Mouse (Mus musculus): ENCODE results near the gene Ispd.
"Not testable (repeated sequence)": the region's sequence is repeated elsewhere in the genome, so short reads cannot be mapped to it uniquely, and the experiment has no call there.

Ispd gene

DNA sequence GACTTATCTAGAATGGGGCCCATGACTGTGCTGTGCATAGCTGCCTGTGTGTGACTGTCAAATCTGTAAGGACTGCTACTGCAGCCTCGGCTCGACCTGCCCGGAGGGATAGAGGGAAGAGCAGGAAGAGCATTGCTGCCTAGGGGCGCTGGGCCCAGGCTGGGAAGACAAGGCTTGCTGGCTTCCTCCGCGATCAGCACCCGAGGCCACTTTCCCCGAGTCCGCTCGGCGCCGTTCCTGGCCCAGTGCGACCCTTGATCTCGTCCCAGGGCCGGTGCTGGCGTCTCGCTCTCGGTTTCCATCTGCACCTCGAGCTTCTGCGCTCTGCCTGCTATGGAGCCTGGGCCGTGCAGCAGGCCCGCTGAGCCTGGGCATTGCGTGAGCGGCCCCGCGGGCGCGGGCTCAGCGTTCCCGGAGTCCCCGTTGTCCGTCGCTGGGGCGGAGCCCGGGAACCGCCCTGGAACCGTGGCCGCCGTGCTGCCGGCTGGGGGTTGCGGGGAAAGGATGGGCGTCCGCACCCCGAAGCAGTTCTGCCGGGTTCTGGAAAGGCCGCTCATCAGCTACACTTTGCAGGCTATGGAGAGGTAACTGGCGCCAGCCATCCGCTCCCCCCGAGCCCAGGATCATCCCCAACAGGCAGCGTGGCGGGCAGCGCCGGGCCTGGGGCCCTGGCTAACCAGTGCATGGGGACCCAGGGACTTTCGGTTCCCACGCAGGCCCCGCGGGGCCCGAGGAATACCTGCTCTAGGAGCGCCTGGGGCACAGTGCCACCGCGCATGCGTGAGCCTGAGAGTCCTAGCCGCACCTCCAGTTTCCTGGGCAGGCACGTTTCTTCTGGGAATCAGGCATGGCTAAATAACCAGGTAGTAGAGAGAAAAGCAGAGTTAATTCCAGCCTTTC lies at the start of gene Ispd, which contains the start of gene D630036H23Rik:
TSS of gene Ispd (plus strand) at position 10 of the 900 bp plus-strand sequence.
TSS of gene D630036H23Rik (minus strand) at position 741 of the 900 bp plus-strand sequence.
- DNase-seq = peak; percentile 94

DNA sequence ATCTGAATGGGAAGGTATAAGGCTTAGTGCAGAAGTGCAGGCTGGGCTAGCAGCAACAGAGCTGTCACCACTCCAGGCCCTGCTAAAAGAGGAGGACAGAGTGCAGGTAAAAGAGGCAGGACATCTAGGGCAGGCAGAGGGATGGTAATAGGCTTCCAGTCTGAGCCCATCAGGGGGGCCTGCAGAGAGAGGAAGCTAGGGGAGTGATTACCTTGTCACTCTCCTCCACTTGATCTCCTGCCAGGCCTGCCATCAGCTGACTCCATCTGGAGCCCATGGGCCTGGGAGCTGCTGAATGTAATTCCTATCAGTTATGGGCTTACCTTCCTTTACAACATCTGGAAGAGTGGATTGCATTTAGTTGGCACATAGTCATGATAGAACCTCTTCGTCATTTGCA lies 48.6 kb upstream of the Ispd start:
- DNase-seq = no peak

DNA sequence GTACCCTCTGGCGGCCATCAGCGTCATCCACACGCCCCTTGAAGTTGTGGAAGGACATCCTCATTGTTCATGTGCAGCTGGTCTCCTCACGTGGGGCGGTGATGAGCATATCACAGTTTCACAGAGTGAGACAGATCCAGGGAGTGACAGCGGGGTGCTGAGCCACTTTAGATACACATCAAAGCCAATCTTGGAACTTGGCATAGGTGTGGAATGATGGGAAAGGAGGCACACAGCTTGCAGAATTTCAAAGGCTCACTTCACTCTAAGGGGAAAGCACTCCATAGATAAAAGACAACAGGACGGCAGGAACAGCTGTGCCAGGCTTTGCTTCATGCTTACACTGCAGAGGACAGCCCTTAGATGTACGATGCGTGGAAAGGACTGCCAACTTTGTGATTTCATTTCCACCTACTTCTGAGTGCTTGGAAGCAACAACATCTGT lies 47.4 kb upstream of the Ispd start:
- DNase-seq = no peak

DNA sequence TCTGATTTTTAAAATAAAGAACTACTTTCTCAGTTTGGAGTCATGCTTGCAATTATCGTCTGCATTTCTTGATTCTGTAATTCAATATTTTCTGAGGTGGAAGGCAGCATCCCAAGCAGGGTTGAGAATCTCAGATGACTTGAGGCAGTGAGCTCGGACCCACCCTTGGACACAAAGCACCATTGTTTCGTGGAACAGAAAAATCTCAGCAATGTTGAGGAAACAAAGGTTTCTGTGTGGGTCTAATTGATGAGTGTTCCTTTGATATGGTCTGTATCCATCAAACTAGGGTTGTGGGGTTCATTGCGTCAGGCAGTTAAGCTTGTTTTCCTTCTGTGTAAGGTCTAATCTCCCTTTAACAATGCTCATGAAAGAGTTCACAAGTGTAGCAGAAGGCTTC lies 37.1 kb upstream of the Ispd start:
- no peak for DNase-seq

DNA sequence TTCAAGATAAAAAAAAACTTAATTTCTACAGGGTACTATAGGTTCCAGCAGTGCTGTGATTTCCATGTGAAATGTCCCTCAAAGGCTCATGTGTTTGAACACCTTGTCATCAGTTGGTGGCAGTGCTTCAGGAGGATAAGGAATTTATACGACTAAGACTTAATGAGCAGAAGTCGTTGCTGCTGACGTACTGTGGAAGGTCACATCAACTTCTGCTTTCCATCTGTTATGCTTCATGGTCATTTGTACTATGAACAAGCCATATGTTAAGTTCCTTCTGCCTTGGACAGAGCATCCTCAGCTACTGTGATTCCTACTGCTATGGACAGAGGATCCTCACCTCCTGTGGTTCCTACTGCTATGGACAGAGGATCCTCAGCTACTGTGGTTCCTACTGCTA lies 21.2 kb upstream of the Ispd start:
- DNase-seq = no peak

DNA sequence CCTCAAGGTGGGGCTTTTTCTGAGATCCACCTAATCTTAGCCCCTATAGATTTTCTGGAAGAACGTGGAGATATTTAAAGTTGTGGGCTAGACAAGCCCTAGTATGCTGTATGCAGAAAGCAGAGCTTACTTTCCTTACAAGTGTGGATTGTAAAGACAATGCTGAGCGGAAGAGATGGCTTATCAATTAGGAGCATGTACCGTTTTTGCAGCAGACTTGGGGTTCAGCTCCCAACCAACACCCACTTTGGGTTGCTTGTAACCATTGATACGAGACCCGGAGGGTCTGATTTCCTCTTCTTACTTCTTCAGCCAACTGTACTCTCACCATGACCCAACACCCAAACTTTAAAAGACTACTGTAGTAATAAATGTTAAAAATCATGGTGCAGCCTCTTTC lies 20.6 kb upstream of the Ispd start:
- no peak for DNase-seq

DNA sequence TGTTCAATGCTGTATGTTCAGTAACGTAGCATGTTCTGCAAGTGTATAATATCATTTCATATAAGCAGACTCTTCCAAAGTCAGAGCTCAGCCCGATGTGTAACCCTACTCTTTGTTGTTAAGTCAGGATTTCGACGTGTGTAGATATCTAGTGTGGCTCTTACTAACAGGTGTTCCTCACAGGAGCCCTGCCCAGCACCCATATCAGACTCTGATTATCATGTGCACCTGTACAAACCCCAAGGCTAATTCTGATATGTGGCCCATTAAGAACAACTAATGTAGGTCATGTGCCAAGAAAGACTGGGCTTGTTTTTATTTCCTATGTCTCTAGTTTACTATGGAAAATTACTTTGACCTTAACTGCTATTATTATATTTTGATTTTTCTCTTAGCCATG lies 17.2 kb upstream of the Ispd start:
- DNase-seq = no peak

DNA sequence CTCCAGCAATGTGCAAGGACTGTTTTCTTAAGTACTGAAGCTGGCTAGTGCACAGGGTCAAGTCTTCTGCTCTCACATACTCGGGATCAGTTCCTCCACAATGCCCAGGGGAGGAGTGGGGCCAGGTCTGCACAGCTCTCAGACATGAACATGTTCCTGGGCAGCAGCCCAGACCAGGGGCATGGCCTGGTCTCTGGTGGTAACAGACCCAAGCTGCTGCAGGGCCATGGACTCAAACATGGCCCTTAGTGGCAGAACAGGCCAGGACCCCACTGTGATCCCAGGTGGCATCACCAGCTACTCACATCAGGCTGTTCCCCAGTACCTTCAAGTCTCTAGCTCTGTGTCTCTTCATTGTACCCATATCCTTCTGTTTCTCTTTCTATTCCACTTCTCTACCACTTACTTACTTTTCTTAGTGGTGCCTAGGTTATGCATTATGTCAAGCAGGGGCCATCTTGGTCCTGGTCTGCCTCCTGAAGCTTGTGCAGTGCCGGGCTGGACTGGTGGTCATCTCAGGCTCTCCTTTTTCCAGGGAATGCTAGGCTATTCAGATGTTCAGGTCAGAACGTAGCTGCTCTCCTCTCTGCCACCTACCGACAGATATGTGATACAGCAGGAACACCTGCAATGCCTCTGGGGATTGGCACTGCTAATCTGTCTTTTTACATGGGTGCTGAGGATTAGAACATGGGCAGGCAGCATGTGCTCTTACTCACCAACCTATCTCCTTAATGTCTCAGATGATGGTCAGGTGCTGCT lies 7.8 kb upstream of the Ispd start:
- no peak for DNase-seq

DNA sequence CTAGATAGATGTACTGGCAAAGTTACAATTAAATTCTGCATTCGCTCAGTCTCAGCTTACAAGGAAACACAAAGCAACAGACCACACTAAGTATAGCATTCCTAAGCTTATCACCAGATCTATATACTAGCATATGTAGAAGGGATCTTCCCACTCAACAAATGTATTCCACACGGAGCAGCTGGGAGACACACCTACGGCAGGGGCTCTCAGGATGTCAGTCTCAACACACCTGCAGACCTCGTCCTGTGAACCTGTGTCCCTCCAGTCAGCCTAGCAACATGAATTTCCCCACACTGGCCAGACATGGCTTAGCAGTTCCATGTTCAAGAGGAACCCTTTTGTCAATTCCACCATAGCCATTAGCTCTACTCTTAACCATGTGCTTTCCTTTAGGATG lies 4.9 kb upstream of the Ispd start:
- not testable (repeated sequence) for DNase-seq

DNA sequence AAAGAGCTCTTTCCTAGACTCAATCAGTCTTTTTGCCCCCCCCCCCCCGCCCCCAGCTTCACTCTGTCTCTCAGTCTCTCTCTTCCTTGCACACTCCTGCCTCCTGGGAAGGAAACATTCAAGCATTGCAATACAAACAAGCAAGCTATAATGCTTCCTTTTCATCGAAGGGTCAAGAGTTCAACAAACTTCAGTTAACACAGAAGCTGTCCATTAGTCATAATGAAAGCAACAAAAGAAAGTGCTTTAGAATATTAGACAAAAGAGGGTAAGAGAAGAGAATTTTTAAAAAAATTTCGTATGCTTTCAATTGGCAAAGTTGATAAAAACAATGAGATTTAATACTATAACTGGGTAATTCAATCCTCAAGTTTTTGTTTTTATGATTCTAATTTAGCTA lies 996 bp upstream of the Ispd start:
- no peak for DNase-seq

DNA sequence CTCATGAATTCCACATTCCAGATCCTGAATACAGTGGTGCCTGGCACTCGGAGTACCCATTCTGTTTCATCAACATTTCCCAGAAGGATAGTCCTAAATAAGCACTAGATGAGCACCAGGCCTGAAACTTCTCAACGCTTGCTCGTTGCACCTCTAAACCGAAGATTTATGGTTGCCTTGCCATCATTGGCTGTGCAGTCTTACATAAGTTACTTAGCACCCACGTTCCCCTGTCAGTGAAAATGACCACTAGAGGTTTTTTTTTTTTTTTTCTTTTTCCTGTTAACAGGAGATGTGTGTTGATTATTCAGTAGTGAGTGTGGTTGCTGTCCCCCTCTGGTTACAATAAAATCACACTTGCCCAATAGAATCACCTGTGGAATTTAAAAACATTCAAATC lies 444 bp upstream of the Ispd start:
- DNase-seq = peak; percentile 14

DNA sequence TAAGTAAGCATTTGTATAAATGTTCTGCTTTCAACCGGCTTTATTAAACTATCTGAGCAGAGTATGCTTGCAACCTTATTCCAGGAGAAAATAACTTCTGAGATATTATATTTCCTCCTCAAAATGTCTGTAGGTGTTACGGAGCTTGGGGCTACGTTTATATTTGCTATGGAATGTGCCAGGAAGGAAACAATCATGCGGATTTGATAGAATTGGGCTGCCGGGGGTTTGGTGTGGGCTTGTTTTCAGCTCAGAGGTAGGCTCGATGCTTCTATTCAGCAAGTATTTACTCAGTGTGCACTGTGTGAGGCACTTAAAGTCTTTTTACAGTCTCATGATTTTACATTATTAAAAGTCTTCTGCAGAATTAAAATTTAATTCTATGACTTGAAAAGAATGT lies 4.1 kb downstream of the Ispd start:
- DNase-seq = no peak

DNA sequence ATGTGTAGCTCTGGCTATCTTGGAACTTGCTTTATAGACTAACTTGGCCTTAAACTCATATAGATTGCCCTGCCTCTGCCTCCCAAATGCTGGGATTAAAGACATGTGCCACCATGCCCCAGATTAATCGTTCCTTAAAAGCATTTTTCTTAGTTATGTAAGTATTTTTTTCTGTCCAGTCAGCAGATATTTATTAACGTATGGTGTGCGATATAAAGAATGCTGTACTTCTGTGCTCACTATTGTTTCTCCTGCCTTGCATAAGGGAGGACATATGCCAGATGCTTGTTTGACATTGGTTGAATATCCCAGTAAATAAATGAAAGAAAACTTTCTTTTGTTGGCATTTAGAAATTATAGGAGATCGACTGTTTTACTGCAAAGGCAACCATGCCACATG lies 5.7 kb downstream of the Ispd start:
- DNase-seq = no peak

DNA sequence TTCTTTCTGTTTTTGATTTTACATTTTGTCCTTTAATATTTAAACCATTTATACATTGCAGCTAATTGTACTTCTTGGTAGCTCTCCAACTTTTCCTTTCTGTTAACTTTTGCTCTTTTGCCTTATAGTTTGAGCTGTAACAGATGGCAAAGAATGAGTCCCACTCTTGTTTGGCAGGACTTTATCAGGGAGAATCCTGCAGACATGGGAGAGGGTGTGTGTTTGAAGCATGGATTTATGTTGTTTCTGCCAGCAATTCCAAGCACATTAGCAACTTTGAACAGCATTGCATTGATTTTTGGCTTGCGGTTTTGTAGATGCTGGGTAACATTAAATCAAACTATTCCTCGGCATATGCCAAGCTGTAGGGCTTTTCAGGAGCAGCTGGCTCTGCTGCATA lies 13.9 kb downstream of the Ispd start:
- no peak for DNase-seq

DNA sequence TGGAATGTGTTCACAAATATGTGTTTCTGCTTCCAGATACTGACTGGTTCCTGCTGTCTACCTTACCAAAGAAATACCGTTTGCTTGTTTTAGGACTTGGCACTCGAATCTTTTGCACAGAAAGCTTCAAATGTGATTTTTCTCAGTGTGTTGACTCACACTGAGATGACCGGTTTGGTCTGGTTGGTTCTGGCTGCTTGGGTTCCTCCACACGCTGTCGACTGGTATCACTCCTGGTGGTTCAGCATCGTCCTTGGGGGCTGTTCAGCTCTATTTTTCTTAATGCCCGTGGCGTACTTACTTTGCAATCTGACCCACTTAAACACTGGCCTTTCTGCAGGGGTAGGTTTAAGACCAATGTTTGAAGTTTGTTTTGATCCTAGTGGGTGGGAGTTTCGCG lies 42.4 kb downstream of the Ispd start:
- DNase-seq = peak; percentile 5

DNA sequence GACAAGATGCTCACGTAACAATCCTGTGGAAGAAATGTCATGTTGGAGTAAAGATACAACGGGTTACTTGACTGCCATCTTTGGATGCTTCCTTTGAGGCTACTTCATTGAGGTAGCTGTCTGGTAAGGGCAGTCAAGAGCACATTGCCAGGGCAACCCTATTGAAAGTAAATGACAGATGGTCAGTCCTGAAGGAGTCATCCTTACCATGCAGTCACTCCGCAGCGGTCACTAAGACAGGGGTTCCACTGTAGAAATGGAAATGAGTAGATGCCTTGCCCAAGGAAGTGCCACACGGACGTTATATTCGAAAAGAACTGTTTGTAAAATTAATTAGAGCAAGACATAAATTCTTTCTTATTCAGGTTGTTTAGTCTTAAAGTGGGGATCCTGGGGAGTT lies 44.0 kb downstream of the Ispd start:
- DNase-seq = no peak

DNA sequence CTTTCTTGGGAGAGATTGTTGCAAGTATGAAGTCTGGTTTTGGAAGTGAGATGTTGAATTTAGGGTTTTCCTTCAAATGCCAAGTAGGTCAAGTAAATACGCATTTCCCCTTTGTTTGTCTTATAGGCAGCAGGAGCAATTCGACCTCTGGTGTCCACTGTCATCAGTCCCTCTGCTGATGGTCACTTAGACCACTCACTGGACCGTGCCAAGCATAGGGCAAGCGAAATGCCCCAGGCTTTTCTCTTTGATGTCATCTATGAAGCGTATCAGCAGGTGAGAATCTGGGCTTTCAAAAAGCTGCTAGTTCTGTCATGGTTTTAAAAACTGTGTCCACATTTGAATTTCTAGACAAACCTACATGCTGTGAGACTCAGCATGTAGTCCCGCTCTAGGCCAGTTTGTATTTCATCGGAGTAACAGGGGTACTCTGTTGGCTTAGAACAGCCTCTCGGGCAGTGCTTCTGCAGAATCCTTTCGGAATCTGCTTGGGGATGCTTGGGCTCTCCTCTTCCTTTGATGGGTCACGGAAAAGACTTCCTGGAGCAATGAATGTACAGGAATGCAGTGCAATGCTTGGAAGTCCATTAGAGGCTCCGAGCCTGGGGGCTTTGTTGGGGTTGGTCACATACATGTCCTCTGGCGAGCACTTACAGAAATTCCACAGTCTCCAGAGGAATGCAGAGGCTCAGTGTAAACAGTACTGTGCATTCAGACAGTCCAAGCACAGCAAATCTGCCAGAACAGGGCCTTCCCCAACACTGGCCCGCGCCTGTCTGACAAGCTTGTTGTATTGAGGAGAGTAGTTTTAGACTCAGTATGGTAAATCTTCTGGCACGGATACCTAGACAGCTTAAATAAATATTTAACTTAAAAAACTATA lies 45.2 kb downstream of the Ispd start:
- no peak for DNase-seq

DNA sequence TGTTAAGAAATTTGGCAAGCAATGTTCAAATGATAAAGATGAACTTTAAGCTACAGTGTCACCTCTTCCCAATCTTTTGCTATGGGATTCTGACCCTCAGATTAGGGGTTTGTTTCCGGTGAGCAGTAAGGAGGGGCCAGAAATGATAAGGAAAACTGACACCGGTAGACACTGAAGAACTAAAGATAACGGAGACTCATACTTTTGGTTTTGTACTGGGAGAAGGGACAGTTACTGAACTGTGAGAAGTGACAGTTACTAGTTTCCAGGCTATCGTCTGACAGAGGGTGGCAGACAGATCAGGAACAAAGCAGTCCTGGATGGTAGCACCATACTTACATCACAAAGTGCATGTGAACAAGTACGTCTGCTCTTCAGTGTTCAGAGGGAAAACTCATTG lies 55.7 kb downstream of the Ispd start:
- DNase-seq = no peak

DNA sequence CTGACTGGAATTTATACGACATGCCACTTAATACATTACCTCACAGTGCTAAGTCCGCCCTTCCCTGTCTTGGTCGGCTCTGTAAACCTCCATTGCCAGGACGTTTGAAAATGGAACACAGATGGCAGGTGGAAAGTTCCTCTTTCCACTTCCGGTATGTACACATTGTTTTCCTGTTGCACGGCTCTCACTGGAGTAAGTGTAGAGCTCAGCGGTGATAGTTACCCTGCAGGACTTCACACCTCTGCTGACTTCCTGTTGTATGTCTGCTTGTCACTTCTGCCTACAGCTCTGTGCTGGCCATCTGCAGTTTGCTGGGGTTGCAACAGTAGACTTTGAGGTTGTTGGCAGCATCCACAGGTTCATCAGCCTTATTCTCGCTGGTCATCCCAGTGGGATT lies 58.1 kb downstream of the Ispd start:
- no peak for DNase-seq

DNA sequence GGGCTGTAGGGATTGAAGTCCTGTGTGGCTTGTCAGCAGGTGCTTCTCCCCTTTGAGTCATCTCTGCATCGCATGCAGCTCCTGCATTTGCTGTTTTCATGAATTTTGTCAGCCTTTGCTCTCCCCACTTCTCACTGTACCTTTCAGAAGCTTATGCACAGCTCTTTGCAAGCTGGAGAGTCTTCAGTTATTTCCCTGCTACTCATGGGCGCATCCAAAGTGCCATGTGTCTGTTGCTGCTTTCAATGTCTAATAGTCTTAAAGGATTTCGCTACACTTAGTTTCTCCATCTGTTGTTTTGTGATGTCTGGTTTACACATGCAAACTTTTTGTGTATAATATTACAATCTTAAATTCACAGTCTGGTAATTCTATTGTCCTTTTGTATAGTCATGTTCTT lies 74.8 kb downstream of the Ispd start:
- DNase-seq = no peak

DNA sequence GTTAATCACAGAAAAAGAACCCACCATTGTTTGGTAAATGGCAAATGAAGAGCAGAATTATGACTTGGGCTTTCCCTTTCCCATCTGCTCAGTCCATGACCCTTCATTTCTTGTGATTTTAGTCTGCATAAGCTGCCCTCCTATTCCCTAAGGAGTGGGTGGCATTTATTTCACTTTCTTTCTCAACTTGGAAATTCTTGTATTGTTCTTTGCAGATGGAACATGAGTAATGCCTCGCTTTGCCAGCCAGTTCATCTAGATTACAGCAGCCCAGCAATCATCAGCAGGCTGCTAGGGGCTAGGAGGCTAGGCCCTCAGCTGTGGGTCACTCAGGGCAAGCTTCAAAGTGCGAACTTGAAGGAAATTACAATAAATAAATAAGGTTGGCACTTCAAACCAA lies 76.5 kb downstream of the Ispd start:
- no peak for DNase-seq

DNA sequence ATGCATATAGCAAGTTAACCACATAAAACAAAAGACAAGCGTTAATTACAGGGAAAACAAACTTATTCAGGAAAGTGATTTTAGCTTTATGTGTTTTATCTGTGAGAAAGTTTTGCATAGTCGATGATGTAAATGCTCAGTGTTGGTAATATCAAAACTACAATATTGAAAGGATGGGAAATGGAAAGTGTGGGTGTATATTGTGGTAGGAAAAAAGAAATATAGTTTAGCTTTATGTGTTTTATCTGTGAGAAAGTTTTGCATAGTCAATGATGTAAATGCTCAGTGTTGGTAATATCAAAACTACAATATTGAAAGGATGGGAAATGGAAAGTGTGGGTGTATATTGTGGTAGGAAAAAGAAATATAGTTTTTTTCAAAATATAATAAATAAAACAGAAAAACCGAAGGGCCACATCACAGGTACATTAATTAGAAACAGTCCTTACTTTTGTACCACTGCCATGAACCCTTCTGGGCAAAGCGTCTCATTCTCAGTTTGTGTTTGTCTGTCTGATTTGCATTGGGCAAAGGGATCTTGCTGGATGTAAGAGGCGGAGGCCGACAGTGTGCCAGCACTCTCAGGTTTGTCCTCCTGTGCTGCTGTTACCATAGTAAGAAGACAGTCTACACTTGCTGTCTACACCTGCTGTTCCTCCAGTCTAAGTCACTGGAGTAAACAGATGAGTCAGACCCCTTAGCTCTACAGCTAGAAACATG lies 87.2 kb downstream of the Ispd start:
- DNase-seq = no peak

Data from cerebellum, adult 9-11 months (tissue).